Mouse (Mus musculus): ENCODE results near the gene Atrnl1. TPM values are rescaled to one million over a fixed set of nuclear protein-coding genes. Genes with fewer than 3 reads are reported as not detected.
"Not testable (repeated sequence)": the region's sequence is repeated elsewhere in the genome, so short reads cannot be mapped to it uniquely, and the experiment has no call there.

Gene Atrnl1
- total RNA-seq, 1 experiment from 2014 or later = 8.1 TPM

DNA sequence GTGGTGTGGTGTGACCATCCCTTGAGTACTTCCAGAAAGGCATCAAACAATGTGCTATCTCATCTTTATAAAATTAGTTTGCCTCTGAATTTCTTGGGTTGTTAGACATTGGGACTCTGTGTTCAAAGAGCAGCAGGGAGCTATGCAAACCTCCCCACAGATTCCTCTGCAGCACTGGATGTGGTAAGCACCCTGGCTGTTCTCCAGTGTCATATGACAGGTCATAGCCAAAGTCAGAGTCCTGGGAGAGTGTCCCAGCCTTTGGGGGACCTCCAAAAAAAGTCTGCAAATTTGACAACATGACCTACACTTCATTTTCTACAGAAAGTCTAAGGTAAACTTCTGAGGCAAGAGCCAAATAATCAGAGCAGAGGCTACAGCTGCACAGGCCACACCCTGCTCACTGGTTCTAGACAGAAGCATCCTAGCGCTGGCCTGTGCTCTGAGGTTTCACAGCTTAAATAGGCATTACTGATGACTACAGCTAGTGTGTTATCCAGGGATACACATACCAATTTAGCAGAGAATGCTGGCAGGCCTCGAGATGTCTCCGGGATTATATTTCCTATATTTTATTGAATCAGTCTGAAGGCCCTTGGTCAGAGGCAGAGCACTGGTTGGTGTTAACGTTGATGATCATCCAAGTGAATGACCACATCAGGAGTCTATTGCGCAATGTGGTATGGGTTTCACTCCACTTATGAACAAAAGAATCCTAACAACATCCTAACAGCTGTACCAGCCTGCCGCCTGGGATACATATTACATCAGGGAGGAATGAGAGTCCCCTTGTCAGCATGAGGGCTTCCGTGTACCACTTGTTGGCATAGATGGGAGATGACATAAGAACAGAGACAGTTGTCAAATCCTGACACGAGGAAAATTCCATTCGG is 406.0 kb downstream of the Atrnl1 start:
- ATAC-seq (replicated peaks in 1 of 2; ENCODE audit: insufficient read depth in 1 of 2, low FRiP score in 2 of 2, low TSS enrichment in 1 of 2, low read depth in 1 of 2, poor library complexity in 2 of 2, severe bottlenecking in 2 of 2) = no peak

DNA sequence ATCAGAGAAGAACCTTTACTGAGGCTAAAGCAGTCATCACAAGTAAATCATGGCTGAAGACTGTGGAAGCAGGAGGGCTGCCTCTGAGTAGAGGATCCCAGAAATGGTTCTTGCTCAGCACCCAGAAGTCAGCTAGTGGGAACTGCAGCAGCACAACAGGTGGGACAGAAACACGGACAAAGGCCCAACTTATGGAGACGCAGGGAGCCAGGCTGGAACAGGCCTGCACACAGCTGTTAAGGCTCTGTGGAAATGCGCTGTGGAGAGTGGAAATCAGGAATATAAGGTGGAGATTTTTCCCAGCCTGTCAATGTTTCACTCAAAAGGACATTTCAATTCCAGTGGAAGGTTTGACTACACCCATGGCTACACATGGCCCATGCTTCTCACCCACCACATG is 406.6 kb downstream of the Atrnl1 start:
- no peak for ATAC-seq (replicated peaks in 1 of 2; ENCODE audit: insufficient read depth in 1 of 2, low FRiP score in 2 of 2, low TSS enrichment in 1 of 2, low read depth in 1 of 2, poor library complexity in 2 of 2, severe bottlenecking in 2 of 2)

- ATAC-seq (replicated peaks in 1 of 2; ENCODE audit: insufficient read depth in 1 of 2, low FRiP score in 2 of 2, low TSS enrichment in 1 of 2, low read depth in 1 of 2, poor library complexity in 2 of 2, severe bottlenecking in 2 of 2) = no peak
Measured at GRCm38 (mm10) chr19:58018698-58019097, 407.9 kb downstream of the Atrnl1 start.

DNA sequence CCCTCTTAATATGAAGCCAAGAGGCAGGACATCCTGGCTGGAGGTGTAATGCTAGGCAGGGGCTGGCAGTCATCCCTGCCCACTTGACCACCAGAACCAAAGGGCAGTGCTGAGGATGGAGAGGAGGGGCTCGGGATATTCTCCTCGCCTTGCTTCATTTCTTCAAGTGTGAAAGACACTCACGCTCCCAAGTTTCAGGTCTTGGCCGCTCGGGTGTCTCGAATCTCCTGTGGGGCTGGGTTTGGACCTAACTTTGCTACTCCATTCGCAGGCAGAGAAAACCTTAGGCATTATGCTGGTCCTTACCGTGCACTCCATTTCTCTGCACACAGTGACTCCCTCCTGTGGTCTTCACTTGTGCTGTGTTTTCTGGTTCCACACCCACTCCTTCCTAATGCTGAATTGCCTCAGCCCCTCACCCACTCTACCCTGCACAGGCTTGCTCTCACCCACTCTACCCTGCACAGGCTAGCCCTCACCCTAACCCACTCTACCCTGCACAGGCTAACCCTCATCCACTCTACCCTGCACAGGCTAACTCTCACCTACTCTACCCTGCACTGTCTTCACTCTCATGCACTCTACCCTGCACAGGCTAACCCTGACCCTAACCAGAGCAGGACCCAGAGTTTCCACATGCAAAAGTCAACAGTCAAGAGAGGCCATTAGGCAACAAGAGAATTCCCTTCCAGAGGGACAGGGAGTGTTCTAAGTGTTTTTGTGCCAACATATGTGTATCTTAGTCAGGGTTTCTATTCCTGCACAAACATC is 410.9 kb downstream of the Atrnl1 start:
- ATAC-seq (replicated peaks in 1 of 2; ENCODE audit: insufficient read depth in 1 of 2, low FRiP score in 2 of 2, low TSS enrichment in 1 of 2, low read depth in 1 of 2, poor library complexity in 2 of 2, severe bottlenecking in 2 of 2) = no peak

DNA sequence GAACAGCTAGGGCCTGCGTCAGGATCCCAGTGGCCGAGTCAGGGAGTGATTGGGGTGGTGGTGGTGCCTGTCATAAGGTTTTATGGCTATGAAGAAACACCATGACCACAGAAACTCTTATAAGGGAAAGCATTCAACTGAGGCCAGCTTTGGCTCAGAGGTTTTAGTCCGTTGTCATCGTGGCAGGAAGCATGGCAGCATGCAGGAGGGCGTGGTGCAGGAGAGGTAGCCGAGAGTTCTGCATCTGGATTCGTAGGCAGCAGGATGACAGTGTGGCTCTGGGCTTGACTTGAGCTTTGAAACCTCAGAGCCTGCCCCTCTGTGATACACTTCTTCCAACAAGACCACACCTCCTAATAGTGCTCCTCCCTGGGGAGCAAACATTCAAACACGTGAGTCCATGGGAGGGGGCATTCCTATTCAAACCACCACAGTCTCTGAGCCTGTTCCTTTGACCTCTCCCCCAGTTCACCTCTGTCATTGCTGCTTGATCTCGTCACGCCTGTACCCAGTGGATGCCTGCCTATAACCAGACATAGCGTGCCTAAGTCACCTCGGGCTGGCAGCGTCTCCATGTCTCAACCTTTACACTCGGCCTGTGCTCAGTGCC is 412.5 kb downstream of the Atrnl1 start:
- no peak for ATAC-seq (replicated peaks in 1 of 2; ENCODE audit: insufficient read depth in 1 of 2, low FRiP score in 2 of 2, low TSS enrichment in 1 of 2, low read depth in 1 of 2, poor library complexity in 2 of 2, severe bottlenecking in 2 of 2)

DNA sequence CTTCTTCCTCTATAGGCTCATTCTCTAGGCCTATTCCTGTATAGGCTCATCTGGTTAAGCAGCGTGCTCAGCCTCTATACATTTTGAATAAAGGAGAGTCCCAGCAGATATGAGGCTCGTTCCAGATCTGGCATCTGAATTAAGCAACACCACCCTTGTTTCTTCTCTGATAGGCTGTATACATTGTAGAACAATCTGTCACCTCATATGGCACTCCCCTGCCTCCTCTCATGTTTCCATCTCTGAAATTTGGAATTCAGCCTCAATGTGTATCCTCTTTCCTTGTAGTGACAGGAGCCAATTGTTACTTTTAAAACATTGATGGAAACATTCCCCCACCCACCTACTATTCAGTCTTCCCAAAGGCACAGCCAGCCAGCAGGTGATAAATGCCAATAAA is 414.2 kb downstream of the Atrnl1 start:
- ATAC-seq (replicated peaks in 1 of 2; ENCODE audit: insufficient read depth in 1 of 2, low FRiP score in 2 of 2, low TSS enrichment in 1 of 2, low read depth in 1 of 2, poor library complexity in 2 of 2, severe bottlenecking in 2 of 2) = no peak

DNA sequence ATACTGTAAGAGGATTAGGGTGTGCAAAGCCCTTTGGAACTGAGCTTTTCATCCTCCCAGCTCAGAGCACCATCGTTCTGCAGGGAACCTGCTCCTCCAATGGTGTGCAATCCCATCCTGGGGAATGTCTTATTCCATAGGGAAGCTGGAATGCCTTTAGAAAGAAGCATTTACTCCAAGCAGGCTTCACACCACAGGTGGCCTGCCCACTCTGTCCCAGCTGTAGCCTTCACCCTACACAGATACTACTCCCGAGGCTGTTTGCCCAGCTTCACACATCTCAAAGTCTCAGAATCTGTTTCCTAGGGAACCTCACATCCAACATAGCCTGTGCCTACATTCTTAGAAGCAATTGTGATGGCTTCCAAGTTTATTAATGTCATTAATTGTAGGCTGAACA is 418.8 kb downstream of the Atrnl1 start:
- ATAC-seq (replicated peaks in 1 of 2; ENCODE audit: insufficient read depth in 1 of 2, low FRiP score in 2 of 2, low TSS enrichment in 1 of 2, low read depth in 1 of 2, poor library complexity in 2 of 2, severe bottlenecking in 2 of 2) = no peak

- ATAC-seq (replicated peaks in 1 of 2; ENCODE audit: insufficient read depth in 1 of 2, low FRiP score in 2 of 2, low TSS enrichment in 1 of 2, low read depth in 1 of 2, poor library complexity in 2 of 2, severe bottlenecking in 2 of 2) = no peak
Measured at GRCm38 (mm10) chr19:58033241-58033640, 422.4 kb downstream of the Atrnl1 start.

DNA sequence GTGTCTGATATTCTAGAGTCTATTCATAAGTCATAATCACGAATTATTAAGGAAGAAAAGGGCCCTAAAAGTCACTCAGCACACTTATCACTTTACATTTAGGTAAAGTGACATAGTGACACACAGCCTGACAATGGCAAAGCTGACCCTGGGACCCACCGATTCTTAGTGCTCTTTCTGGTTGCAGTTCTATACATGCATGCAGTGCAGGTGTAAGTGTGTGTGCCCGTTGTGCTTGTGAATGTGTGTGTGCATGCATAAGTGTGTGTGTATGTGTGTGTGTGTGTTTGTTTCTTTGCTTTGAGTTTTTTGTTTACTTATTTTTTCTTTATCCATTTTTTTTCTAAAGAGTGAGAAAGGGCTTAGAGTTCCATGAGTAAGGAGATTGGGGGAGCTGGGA is 425.3 kb downstream of the Atrnl1 start:
- no peak for ATAC-seq (replicated peaks in 1 of 2; ENCODE audit: insufficient read depth in 1 of 2, low FRiP score in 2 of 2, low TSS enrichment in 1 of 2, low read depth in 1 of 2, poor library complexity in 2 of 2, severe bottlenecking in 2 of 2)

DNA sequence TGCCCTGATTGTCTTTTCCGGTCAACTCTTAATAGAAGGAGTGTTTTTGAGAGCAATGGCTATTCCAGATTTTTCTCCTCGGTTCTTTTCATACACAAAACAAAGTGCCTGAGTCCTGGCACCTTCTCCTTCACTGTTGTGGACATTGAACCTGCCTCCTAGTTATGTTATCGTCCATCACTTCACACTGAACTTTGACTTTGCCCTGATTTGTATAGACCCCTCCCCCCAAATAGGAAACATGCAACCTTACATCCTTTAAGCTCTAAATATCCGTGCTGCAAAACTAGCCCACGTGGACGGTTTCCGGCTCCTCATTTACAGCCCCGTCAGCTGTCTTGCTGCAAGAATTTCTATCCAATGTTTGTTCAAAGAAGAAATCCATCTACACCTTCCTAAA is 432.3 kb downstream of the Atrnl1 start:
- ATAC-seq (replicated peaks in 1 of 2; ENCODE audit: insufficient read depth in 1 of 2, low FRiP score in 2 of 2, low TSS enrichment in 1 of 2, low read depth in 1 of 2, poor library complexity in 2 of 2, severe bottlenecking in 2 of 2) = no peak

GRCm38 (mm10) chr19:58043550-58043949 is 432.7 kb downstream of the Atrnl1 start:
- no peak for ATAC-seq (replicated peaks in 1 of 2; ENCODE audit: insufficient read depth in 1 of 2, low FRiP score in 2 of 2, low TSS enrichment in 1 of 2, low read depth in 1 of 2, poor library complexity in 2 of 2, severe bottlenecking in 2 of 2)

DNA sequence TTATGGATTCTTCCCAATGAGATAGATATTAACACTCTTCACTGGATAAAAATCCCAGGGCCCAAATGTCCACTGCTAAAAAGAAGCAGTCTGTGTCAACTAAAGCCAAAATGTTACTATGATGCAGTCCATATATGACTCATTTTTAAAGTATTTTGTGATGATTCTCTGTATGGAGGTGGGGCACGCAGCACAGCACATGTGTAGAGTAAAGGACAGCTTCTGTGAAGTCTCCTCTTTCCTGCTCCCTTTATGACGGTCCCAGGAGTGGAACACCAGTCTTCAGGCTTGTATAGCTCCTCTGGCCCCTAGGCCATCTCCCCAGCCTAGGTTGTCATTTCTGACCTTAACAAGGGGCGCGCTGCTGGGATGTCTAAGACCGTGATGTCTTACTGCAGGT is 434.0 kb downstream of the Atrnl1 start:
- no peak for ATAC-seq (replicated peaks in 1 of 2; ENCODE audit: insufficient read depth in 1 of 2, low FRiP score in 2 of 2, low TSS enrichment in 1 of 2, low read depth in 1 of 2, poor library complexity in 2 of 2, severe bottlenecking in 2 of 2)

DNA sequence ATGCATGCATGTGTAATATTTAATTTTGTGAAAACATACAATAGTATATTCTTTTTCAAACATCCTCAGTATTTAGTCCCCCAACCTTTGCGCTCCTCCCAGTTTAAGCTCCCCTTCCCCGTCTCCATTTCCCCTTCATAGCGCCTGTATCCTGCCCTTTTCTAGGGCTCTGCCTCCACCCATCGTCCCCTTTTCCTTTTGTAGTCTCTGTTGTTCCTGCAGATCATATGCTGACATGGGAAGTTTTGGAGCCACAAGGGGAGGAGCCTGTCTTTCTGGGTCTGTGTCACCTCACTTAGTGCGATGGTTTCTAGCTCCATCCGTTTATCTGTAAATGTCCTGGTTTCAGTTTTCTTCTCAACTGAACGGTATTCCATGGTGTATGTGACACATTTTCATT is 435.8 kb downstream of the Atrnl1 start:
- ATAC-seq (replicated peaks in 1 of 2; ENCODE audit: insufficient read depth in 1 of 2, low FRiP score in 2 of 2, low TSS enrichment in 1 of 2, low read depth in 1 of 2, poor library complexity in 2 of 2, severe bottlenecking in 2 of 2) = no peak

DNA sequence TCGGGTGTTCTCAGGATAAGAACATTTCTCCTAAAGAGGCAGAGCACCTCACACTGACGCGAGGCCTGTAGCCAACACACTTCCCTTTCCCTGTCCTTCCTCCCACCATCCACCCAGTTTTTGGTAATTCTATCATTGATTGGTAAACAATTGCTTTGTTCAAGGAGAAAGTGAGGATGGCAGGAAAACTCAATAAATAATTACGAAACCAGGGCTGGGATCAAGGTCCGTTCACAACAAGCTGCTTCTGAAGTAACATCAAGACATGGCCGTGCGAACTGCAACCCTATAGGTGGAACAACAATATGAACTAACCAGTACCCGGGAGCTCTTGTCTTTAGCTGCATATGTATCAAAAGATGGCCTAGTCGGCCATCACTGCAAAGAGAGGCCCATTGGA is 439.6 kb downstream of the Atrnl1 start:
- ATAC-seq (replicated peaks in 1 of 2; ENCODE audit: insufficient read depth in 1 of 2, low FRiP score in 2 of 2, low TSS enrichment in 1 of 2, low read depth in 1 of 2, poor library complexity in 2 of 2, severe bottlenecking in 2 of 2) = not testable (repeated sequence)

GRCm38 (mm10) chr19:58050986-58051385 is 440.2 kb downstream of the Atrnl1 start:
- no peak for ATAC-seq (replicated peaks in 1 of 2; ENCODE audit: insufficient read depth in 1 of 2, low FRiP score in 2 of 2, low TSS enrichment in 1 of 2, low read depth in 1 of 2, poor library complexity in 2 of 2, severe bottlenecking in 2 of 2)

DNA sequence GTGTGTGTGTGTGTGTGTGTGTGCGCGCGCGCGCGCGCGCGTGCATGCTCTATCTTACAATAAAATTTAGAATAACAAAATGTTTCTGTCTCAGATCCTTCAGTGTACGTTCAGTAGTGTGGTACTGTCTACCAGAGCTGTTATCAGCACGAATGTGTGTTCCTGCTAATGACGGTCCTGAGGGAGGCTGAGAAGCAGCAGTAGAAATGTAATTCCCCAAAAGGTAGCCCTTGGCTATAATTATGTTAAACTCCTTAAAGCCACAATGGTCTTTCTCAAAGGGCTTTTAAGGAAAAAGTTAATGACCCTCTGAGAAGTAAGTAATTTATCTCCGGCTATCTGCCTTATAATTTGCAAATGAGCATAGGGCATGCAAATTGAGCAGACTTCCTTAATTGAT is 441.1 kb downstream of the Atrnl1 start:
- ATAC-seq (replicated peaks in 1 of 2; ENCODE audit: insufficient read depth in 1 of 2, low FRiP score in 2 of 2, low TSS enrichment in 1 of 2, low read depth in 1 of 2, poor library complexity in 2 of 2, severe bottlenecking in 2 of 2) = no peak

- ATAC-seq (replicated peaks in 1 of 2; ENCODE audit: insufficient read depth in 1 of 2, low FRiP score in 2 of 2, low TSS enrichment in 1 of 2, low read depth in 1 of 2, poor library complexity in 2 of 2, severe bottlenecking in 2 of 2) = no peak
Measured at GRCm38 (mm10) chr19:58052444-58053135, 441.8 kb downstream of the Atrnl1 start.

DNA sequence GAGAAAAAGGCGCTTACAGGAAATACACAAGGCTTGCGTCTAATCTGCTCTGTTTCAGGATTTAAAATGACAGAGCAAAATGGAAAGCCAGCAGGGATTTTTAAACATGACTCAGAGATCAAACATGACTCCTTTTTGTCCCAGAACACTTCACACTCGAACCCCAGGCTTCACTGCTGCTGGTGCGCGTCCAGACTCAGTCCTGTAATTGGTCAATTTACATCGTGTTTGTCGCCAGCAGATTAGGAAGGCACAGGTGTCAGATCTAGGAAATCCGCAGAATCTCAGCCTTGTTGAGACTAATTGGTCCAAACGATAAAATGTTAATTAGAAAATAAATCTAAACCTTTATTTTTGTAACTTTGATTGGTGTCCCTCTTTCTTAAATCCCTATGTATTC is 448.9 kb downstream of the Atrnl1 start:
- no peak for ATAC-seq (replicated peaks in 1 of 2; ENCODE audit: insufficient read depth in 1 of 2, low FRiP score in 2 of 2, low TSS enrichment in 1 of 2, low read depth in 1 of 2, poor library complexity in 2 of 2, severe bottlenecking in 2 of 2)
